Mouse (Mus musculus) liver, embryonic 11.5 days (tissue): ENCODE results near the gene Plce1. TPM values are rescaled to one million over a fixed set of nuclear protein-coding genes. Genes with fewer than 3 reads are reported as not detected.

Experiments used
- ATAC-seq: fragments of 200-750 bp; cut with Nextera tagmentation; replicated peaks from 2 replicates; pipeline ENCODE4 v1.8.0; 2017; ENCODE audit warnings: moderate number of reproducible peaks, mild to moderate bottlenecking, moderate TSS enrichment, moderate library complexity; ENCODE audit not compliant: low FRiP score
- DNase-seq: peaks from one replicate; pipeline ENCODE4 v3.0.0-alpha.2; 2017; ENCODE audit warnings: low spot score
- H3K27ac ChIP-seq: fragments of 300-500 bp; sonication (generic); 2 replicates; pipeline ENCODE4 v1.5.1; 2014; ENCODE audit warnings: mild to moderate bottlenecking, low read depth, low read length, control low read depth
- H3K27me3 ChIP-seq: fragments of 300-500 bp; sonication (generic); replicated peaks from 2 replicates; pipeline ENCODE4 v1.6.1; 2014; ENCODE audit warnings: low read length, mixed read lengths; ENCODE audit not compliant: control insufficient read depth, insufficient read depth
- H3K36me3 ChIP-seq: fragments of 300-500 bp; sonication (generic); 2 replicates; pipeline ENCODE4 v1.6.1; 2014; ENCODE audit warnings: mild to moderate bottlenecking, low read length, moderate library complexity, mixed read lengths; ENCODE audit not compliant: control insufficient read depth, insufficient read depth
- H3K4me1 ChIP-seq: fragments of 300-500 bp; sonication (generic); replicated peaks from 2 replicates; pipeline ENCODE4 v1.6.1; 2014; ENCODE audit warnings: low read length, mixed read lengths; ENCODE audit not compliant: control insufficient read depth, insufficient read depth
- H3K4me2 ChIP-seq: fragments of 300-500 bp; sonication (generic); 2 replicates; pipeline ENCODE4 v1.6.1; 2014; ENCODE audit warnings: mild to moderate bottlenecking, control low read depth, moderate library complexity
- H3K4me3 ChIP-seq: fragments of 300-500 bp; sonication (generic); 2 replicates; pipeline ENCODE4 v1.5.1; 2014; ENCODE audit warnings: low read depth, low read length, control low read depth
- H3K9ac ChIP-seq: fragments of 300-500 bp; sonication (generic); 2 replicates; pipeline ENCODE4 v1.6.1; 2014; ENCODE audit warnings: low read depth, low read length, control low read depth
- H3K9me3 ChIP-seq: fragments of 300-500 bp; sonication (generic); 2 replicates; pipeline ENCODE4 v1.6.1; 2016; ENCODE audit warnings: low read length, inconsistent platforms, mixed read lengths; ENCODE audit not compliant: control insufficient read depth
- WGBS: fragments of 180-500 bp; shearing (Covaris S2); extraction: QIAGEN DNeasy Blood & Tissue Kit; methylation state at CpG from one replicate; pipeline ENCODE4 v1.1.7; 2014; 5-methylcytosine and 5-hydroxymethylcytosine counted together
- polyA plus RNA-seq: library from polyadenylated mRNA; unstranded; fragments of >200 nt; fragmentation: Nextera tagmentation; extraction: Ambion mirVana; gene quantifications from 2 replicates; pipeline ENCODE4 v1.2.1, GENCODE M21; 2014

The Plce1 gene
- polyA plus RNA-seq, 1 experiment from 2014 or later, result 1.1 TPM

DNA sequence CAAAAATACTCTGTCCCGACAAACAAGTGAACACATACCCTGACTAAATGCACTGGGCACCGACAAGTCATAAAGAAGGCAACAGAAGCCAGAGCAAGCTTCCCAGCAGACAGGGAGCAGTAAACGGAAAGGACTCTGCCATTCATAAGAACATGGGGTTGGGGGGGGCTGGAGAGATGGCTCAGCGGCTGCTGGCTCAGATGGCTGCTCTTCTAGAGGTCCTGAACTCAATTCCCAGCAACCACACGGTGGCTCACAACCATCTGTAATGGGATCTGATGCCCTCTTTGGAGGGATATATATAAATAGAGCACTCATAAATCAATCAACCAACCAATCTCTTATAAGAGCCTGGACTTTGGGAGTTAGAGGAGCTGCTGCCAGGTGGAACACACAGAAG is 315.6 kb downstream of the Plce1 start:
- no peak for ATAC-seq
- no peak for DNase-seq
- H3K27me3 ChIP-seq, result no peaks in the 10 kb centered on the region
- H3K36me3 ChIP-seq, result peaks cover 42% of the 10 kb centered on the region
- no peaks in the 10 kb centered on the region for H3K9me3 ChIP-seq
- H3K4me2 ChIP-seq, result no peak overlapping the region
- H3K27ac ChIP-seq, result no peak overlapping the region
- no peak overlapping the region for H3K9ac ChIP-seq
- no peaks in the 10 kb centered on the region for H3K4me1 ChIP-seq
- H3K4me3 ChIP-seq, result no peak overlapping the region
- 81% methylated on average over 5 of the region's 5 CpGs for WGBS

DNA sequence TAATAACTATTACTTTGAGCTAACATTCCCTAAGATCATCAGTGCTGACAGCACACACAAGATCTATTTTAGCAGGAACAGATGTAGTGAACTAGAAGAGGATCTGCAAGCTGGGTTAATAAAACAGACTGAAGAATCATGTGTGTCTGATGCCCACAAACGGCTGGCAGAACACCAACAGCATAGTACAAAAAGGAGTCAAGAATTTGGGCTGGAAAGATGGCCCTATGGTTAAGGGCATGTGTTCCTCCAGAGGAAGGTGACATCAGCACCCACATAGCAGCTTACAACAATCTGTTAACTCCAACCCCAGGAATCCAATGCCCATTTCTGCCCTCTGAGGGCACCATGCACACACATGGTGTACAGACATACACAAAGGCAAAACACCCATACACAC is 317.4 kb downstream of the Plce1 start:
- 88% methylated on average over 1 of the region's 1 CpGs for WGBS
- Histone ChIP-seq H3K9me3 (no peaks in the 10 kb centered on the region), H3K27ac (no peak overlapping the region), H3K4me1 (no peaks in the 10 kb centered on the region), H3K36me3 (peaks cover 41% of the 10 kb centered on the region), H3K9ac (no peak overlapping the region), H3K4me3 (no peak overlapping the region), H3K27me3 (no peaks in the 10 kb centered on the region), H3K4me2 (no peak overlapping the region)
- DNase-seq (no peak), ATAC-seq (no peak)

GRCm38 (mm10) chr19:38798801-38799200 is 317.9 kb downstream of the Plce1 start:
- Histone ChIP-seq H3K4me2 (no peak overlapping the region), H3K4me3 (no peak overlapping the region), H3K27me3 (no peaks in the 10 kb centered on the region), H3K36me3 (peaks cover 43% of the 10 kb centered on the region), H3K9me3 (no peaks in the 10 kb centered on the region), H3K4me1 (no peaks in the 10 kb centered on the region), H3K9ac (no peak overlapping the region), H3K27ac (no peak overlapping the region)
- ATAC-seq (no peak), DNase-seq (no peak)
- 92% methylated on average over 6 of the region's 6 CpGs for WGBS

DNA sequence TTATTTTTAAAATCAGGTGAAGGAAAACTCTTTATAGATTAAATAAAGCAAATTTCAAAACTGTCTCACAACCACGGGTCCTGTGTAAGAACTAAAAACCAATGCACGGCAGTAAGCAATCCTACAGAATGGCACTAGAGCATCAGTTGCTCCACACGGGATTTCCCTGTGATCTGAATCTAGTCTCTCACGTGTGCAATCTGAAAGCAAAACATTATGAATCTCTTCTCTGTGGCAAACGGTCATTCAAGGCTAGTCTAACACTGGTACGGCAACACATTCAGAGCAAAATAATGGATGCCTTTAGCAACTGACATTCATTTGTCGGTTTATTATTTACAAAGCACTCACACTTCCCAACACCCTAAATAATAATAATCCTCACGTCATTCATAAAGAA is 337.3 kb downstream of the Plce1 start:
- Histone ChIP-seq H3K9me3 (no peaks in the 10 kb centered on the region), H3K36me3 (peaks cover 11% of the 10 kb centered on the region; the same call in 1 of the 2 replicates), H3K27ac (no peak overlapping the region), H3K4me1 (peaks cover 8% of the 10 kb centered on the region), H3K4me3 (peak overlapping the region; percentile 59), H3K4me2 (peak overlapping the region; percentile 89), H3K9ac (peak overlapping the region; percentile 83), H3K27me3 (no peaks in the 10 kb centered on the region)
- WGBS, result 30% methylated on average over 8 of the region's 8 CpGs
- DNase-seq (no peak), ATAC-seq (no peak)

DNA sequence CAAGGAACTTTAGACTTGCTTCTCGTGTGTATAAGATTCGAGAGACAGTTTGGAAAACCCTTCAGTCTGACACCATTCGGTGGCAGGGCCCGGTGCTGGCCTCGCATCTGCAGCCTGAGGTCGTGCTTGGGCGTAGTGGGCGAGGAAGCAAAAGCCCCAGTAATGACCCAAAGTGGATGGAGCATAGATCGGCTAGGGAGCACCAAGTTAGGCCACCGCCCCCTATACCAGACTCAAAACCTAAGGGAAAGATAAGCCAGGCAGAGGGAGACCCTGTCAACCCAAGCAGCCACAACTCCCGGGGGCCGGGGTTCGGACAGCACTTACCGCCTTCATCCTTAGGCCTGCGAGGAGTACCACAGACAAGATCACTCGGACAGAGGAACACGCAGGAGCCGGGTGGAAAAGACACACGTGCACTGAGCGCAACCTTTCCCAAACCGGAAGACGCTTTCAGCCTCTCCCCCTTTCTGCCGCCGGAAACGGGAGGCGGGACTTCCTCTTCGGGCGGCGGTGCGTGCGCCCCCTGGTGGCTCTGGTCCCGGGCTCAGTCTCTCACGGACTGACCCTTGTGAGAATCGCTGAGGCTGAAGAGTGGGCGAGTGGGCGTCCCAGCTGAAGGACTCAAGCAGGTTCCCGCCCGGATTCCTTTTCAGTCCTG is 338.0 kb downstream of the Plce1 start, which contains the start of gene Noc3l:
Gene Noc3l (minus strand): TSS at position 472 of the 661 bp plus-strand sequence.
- peaks cover 10% of the 10 kb centered on the region; the same call in 1 of the 2 replicates for H3K36me3 ChIP-seq
- H3K4me1 ChIP-seq, result peaks cover 8% of the 10 kb centered on the region
- H3K4me2 ChIP-seq, result peak within 1 kb of the TSS; percentile 89
- ATAC-seq (peak; percentile 88), DNase-seq (peak; percentile 97)
- H3K27me3 ChIP-seq, result no peaks in the 10 kb centered on the region
- peak within 1 kb of the TSS; percentile 83 for H3K9ac ChIP-seq
- peak within 1 kb of the TSS; percentile 59 for H3K4me3 ChIP-seq
- WGBS, result under 1% methylated on average over 38 of the region's 38 CpGs
- H3K27ac ChIP-seq, result peak within 1 kb of the TSS; percentile 92
- no peaks in the 10 kb centered on the region for H3K9me3 ChIP-seq

- peak overlapping the region; percentile 92 for H3K27ac ChIP-seq
Measured at GRCm38 (mm10) chr19:38819427-38819802, 338.5 kb downstream of the Plce1 start.

GRCm38 (mm10) chr19:38820186-38820804 is 339.4 kb downstream of the Plce1 start:
- H3K4me1 ChIP-seq, result peaks cover 8% of the 10 kb centered on the region
- H3K36me3 ChIP-seq, result peaks cover 6% of the 10 kb centered on the region; the same call in 1 of the 2 replicates
- H3K4me3 ChIP-seq, result peak overlapping the region; percentile 2; the same call in 1 of the 2 replicates
- H3K4me2 ChIP-seq, result peak overlapping the region; percentile 89
- H3K9ac ChIP-seq, result peak overlapping the region; percentile 57
- ATAC-seq (peak; percentile 91), DNase-seq (no peak)
- H3K27me3 ChIP-seq, result no peaks in the 10 kb centered on the region
- WGBS, result 39% methylated on average over 4 of the region's 4 CpGs
- H3K27ac ChIP-seq, result peak overlapping the region; percentile 92
- H3K9me3 ChIP-seq, result no peaks in the 10 kb centered on the region

More at GRCm38 (mm10) chr19:38819427-38819802, 338.5 kb downstream of the Plce1 start:
- peak overlapping the region; percentile 89 for H3K4me2 ChIP-seq
- H3K27me3 ChIP-seq, result no peaks in the 10 kb centered on the region
- H3K4me3 ChIP-seq, result peak overlapping the region; percentile 59
- ATAC-seq (peak; percentile 62), DNase-seq (no peak)
- peak overlapping the region; percentile 83 for H3K9ac ChIP-seq
- H3K9me3 ChIP-seq, result no peaks in the 10 kb centered on the region
- H3K4me1 ChIP-seq, result peaks cover 8% of the 10 kb centered on the region
- WGBS, result 10% methylated on average over 16 of the region's 16 CpGs
- peaks cover 6% of the 10 kb centered on the region; the same call in 1 of the 2 replicates for H3K36me3 ChIP-seq

DNA sequence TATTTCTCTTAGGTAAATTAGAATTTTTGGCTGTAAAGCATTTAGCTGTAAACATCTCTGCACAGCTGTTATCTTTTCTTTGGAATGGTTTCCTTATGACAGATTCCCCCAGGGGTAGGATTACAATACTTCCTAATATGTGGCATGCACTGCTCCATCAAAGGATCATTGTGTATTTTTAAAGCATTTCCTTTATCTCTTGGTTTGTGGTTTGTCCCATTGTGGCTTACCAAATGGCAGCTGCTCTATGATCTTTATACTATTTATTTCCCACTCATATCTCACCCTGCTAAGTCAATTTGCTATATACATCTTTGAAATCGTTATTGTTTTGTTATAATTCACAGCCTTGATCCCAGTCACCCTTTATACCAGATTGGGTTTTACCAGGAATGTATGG is 352.3 kb downstream of the Plce1 start:
- ATAC-seq (no peak), DNase-seq (no peak)
- Histone ChIP-seq H3K36me3 (no peaks in the 10 kb centered on the region), H3K9me3 (no peaks in the 10 kb centered on the region), H3K27ac (no peak overlapping the region), H3K4me1 (peaks cover 3% of the 10 kb centered on the region), H3K9ac (no peak overlapping the region), H3K4me3 (no peak overlapping the region), H3K27me3 (no peaks in the 10 kb centered on the region), H3K4me2 (no peak overlapping the region)
- 47% methylated on average over 1 of the region's 1 CpGs for WGBS
